Mouse (Mus musculus) macrophage (primary cell): ENCODE measurements at regions not wholly inside any gene's neighbourhood (a gene's known extent, or its start where the extent isn't known, plus 50 kb on each side); places are given as distances from the start of the nearest gene placed in this dataset.

Experiments
- H3K27ac ChIP-seq: fragments of 350-480 bp; formaldehyde crosslinking; 2 replicates; pipeline ENCODE4 v1.9.0; 2021
- H3K36me3 ChIP-seq: fragments of 350-480 bp; formaldehyde crosslinking; 2 replicates; pipeline ENCODE4 v1.9.0; 2021; ENCODE audit errors: inconsistent target
- H3K4me3 ChIP-seq: fragments of 350-480 bp; formaldehyde crosslinking; 2 replicates; pipeline ENCODE4 v1.9.0; 2021; ENCODE audit errors: inconsistent target
- H3K79me2 ChIP-seq: fragments of 350-480 bp; formaldehyde crosslinking; 2 replicates; pipeline ENCODE4 v1.9.0; 2021; ENCODE audit errors: inconsistent target
- WGBS: methylation state at CpG from one replicate; pipeline ENCODE4 v1.1.7; 2026; ENCODE audit warnings: inconsistent platforms; ENCODE audit not compliant: missing documents; 5-methylcytosine and 5-hydroxymethylcytosine counted together

GRCm38 (mm10) chr11:45539459-45539858, 312.4 kb upstream of the Clint1 start:
- WGBS = 58% methylated on average over 4 of the region's 4 CpGs
- no peaks in the 10 kb centered on the region for H3K36me3 ChIP-seq
- no peak overlapping the region for H3K4me3 ChIP-seq
- H3K27ac ChIP-seq = no peak overlapping the region
- H3K79me2 ChIP-seq = no peaks in the 10 kb centered on the region

GRCm38 (mm10) chr11:45544531-45544930, 307.3 kb upstream of the Clint1 start:
- Histone ChIP-seq H3K79me2 (no peaks in the 10 kb centered on the region), H3K27ac (no peak overlapping the region), H3K36me3 (no peaks in the 10 kb centered on the region), H3K4me3 (no peak overlapping the region)
- 80% methylated on average over 3 of the region's 3 CpGs for WGBS

GRCm38 (mm10) chr11:45545896-45546626, 305.8 kb upstream of the Clint1 start:
- Histone ChIP-seq H3K27ac (no peak overlapping the region), H3K36me3 (no peaks in the 10 kb centered on the region), H3K79me2 (no peaks in the 10 kb centered on the region), H3K4me3 (no peak overlapping the region)
- WGBS = 43% methylated on average over 11 of the region's 11 CpGs

GRCm38 (mm10) chr11:45546861-45547260, 305.0 kb upstream of the Clint1 start:
- no peaks in the 10 kb centered on the region for H3K79me2 ChIP-seq
- 80% methylated on average over 2 of the region's 2 CpGs for WGBS
- H3K4me3 ChIP-seq = no peak overlapping the region

GRCm38 (mm10) chr11:45550376-45550775, 301.5 kb upstream of the Clint1 start:
- 65% methylated on average over 7 of the region's 7 CpGs for WGBS
- H3K27ac ChIP-seq = no peak overlapping the region
- H3K4me3 ChIP-seq = no peak overlapping the region
- no peaks in the 10 kb centered on the region for H3K36me3 ChIP-seq
- H3K79me2 ChIP-seq = no peaks in the 10 kb centered on the region

More at GRCm38 (mm10) chr11:45546861-45547260, 305.0 kb upstream of the Clint1 start:
- H3K36me3 ChIP-seq = no peaks in the 10 kb centered on the region
- no peak overlapping the region for H3K27ac ChIP-seq

- 83% methylated on average over 5 of the region's 5 CpGs for WGBS
- Histone ChIP-seq H3K4me3 (no peak overlapping the region), H3K79me2 (no peaks in the 10 kb centered on the region), H3K36me3 (no peaks in the 10 kb centered on the region), H3K27ac (no peak overlapping the region)
Measured at GRCm38 (mm10) chr11:45577469-45578154, 274.2 kb upstream of the Clint1 start.

- Histone ChIP-seq H3K27ac (no peak overlapping the region), H3K36me3 (no peaks in the 10 kb centered on the region), H3K79me2 (no peaks in the 10 kb centered on the region), H3K4me3 (no peak overlapping the region)
- WGBS = 90% methylated on average over 3 of the region's 3 CpGs
Measured at GRCm38 (mm10) chr11:45592335-45592734, 259.5 kb upstream of the Clint1 start.

- no peak overlapping the region for H3K27ac ChIP-seq
- no peaks in the 10 kb centered on the region for H3K36me3 ChIP-seq
- WGBS = 85% methylated on average over 11 of the region's 11 CpGs
- H3K79me2 ChIP-seq = no peaks in the 10 kb centered on the region
- H3K4me3 ChIP-seq = no peak overlapping the region
Measured at GRCm38 (mm10) chr11:45592890-45593642, 258.8 kb upstream of the Clint1 start.

GRCm38 (mm10) chr11:45595372-45595771, 256.5 kb upstream of the Clint1 start:
- 65% methylated on average over 6 of the region's 6 CpGs for WGBS
- H3K27ac ChIP-seq = no peak overlapping the region

GRCm38 (mm10) chr11:45621824-45622223, 230.0 kb upstream of the Clint1 start:
- Histone ChIP-seq H3K36me3 (no peaks in the 10 kb centered on the region), H3K27ac (no peak overlapping the region), H3K79me2 (no peaks in the 10 kb centered on the region), H3K4me3 (no peak overlapping the region)
- 95% methylated on average over 2 of the region's 2 CpGs for WGBS

More at GRCm38 (mm10) chr11:45595372-45595771, 256.5 kb upstream of the Clint1 start:
- no peaks in the 10 kb centered on the region for H3K36me3 ChIP-seq
- no peaks in the 10 kb centered on the region for H3K79me2 ChIP-seq
- H3K4me3 ChIP-seq = no peak overlapping the region

- no peak overlapping the region for H3K27ac ChIP-seq
- 91% methylated on average over 5 of the region's 5 CpGs for WGBS
- no peak overlapping the region for H3K4me3 ChIP-seq
- no peaks in the 10 kb centered on the region for H3K36me3 ChIP-seq
- no peaks in the 10 kb centered on the region for H3K79me2 ChIP-seq
Measured at GRCm38 (mm10) chr11:45622701-45623100, 229.2 kb upstream of the Clint1 start.

- 76% methylated on average over 7 of the region's 7 CpGs for WGBS
- no peak overlapping the region for H3K27ac ChIP-seq
Measured at GRCm38 (mm10) chr11:45624233-45624632, 227.6 kb upstream of the Clint1 start.

GRCm38 (mm10) chr11:45629250-45629649, 222.6 kb upstream of the Clint1 start:
- H3K4me3 ChIP-seq = no peak overlapping the region

More at GRCm38 (mm10) chr11:45624233-45624632, 227.6 kb upstream of the Clint1 start:
- H3K36me3 ChIP-seq = no peaks in the 10 kb centered on the region
- no peak overlapping the region for H3K4me3 ChIP-seq
- no peaks in the 10 kb centered on the region for H3K79me2 ChIP-seq

GRCm38 (mm10) chr11:45634535-45635235, 217.2 kb upstream of the Clint1 start:
- Histone ChIP-seq H3K79me2 (no peaks in the 10 kb centered on the region), H3K36me3 (no peaks in the 10 kb centered on the region), H3K27ac (no peak overlapping the region), H3K4me3 (no peak overlapping the region)
- 76% methylated on average over 10 of the region's 10 CpGs for WGBS

More at GRCm38 (mm10) chr11:45629250-45629649, 222.6 kb upstream of the Clint1 start:
- Histone ChIP-seq H3K79me2 (no peaks in the 10 kb centered on the region), H3K36me3 (no peaks in the 10 kb centered on the region), H3K27ac (no peak overlapping the region)
- WGBS = 45% methylated on average over 1 of the region's 1 CpGs
